Mouse (Mus musculus) G1E (cell line): ENCODE data around the gene Polr3c. TPM values are rescaled to one million over a fixed set of nuclear protein-coding genes. Genes with fewer than 3 reads are reported as not detected.

ENCODE experiments used
- ATAC-seq: 2 replicates; pipeline ENCODE4 v1.8.0; 2016; ENCODE audit warnings: mild to moderate bottlenecking; ENCODE audit not compliant: insufficient number of reproducible peaks, poor library complexity, low FRiP score, severe bottlenecking; ENCODE audit errors: extremely low read depth
- DNase-seq: peaks from one replicate; pipeline ENCODE4 v3.0.0; 2012; ENCODE audit warnings: low spot score
- H3K27me3 ChIP-seq: 2 replicates; pipeline ENCODE4 v1.6.1; 2012; ENCODE audit warnings: mild to moderate bottlenecking, low read length, inconsistent platforms; ENCODE audit not compliant: insufficient read depth
- H3K36me3 ChIP-seq: replicated peaks from 2 replicates; pipeline ENCODE3; 2012; ENCODE audit warnings: mild to moderate bottlenecking, inconsistent platforms
- H3K4me1 ChIP-seq: 2 replicates; pipeline ENCODE4 v1.6.1; 2012; ENCODE audit warnings: low read depth, low read length, inconsistent platforms, mixed read lengths; ENCODE audit not compliant: insufficient read depth
- H3K4me3 ChIP-seq: 2 replicates; pipeline ENCODE4 v1.5.1; 2012; ENCODE audit warnings: low read depth, mild to moderate bottlenecking, inconsistent platforms, low read length, moderate library complexity, mixed read lengths
- H3K9me3 ChIP-seq: replicated peaks from 2 replicates; pipeline ENCODE4 v1.6.1; 2012; ENCODE audit warnings: inconsistent platforms
- CTCF ChIP-seq: IDR thresholded peaks from 2 replicates; pipeline ENCODE4 v1.5.1; 2012; ENCODE audit warnings: low read depth, low read length, inconsistent platforms, mixed read lengths
- GATA1 ChIP-seq: IDR thresholded peaks from 2 replicates; pipeline ENCODE4 v1.6.1; 2012; ENCODE audit warnings: borderline replicate concordance, low read length, inconsistent platforms, mixed read lengths
- GATA2 ChIP-seq: IDR thresholded peaks from 2 replicates; pipeline ENCODE4 v1.6.1; 2012; ENCODE audit warnings: low read depth, low read length, inconsistent platforms, borderline replicate concordance
- POLR2AphosphoS5 ChIP-seq: IDR thresholded peaks from 2 replicates; pipeline ENCODE4 v1.6.1; 2012; ENCODE audit warnings: low read depth, low read length, inconsistent platforms; ENCODE audit not compliant: insufficient replicate concordance
- TAL1 ChIP-seq: conservative IDR thresholded peaks from 2 replicates; pipeline ENCODE4 v1.6.1; 2012; ENCODE audit warnings: low read depth, low read length, inconsistent platforms, mixed read lengths
- polyA plus RNA-seq: library from polyadenylated mRNA; stranded (reverse); fragments of >175 nt; gene quantifications from 2 replicates; pipeline ENCODE4 v1.2.3, GENCODE M21; 2012
- total RNA-seq, 2 experiments: library from RNA; stranded (forward) in 1 of 2; stranded (reverse) in 1 of 2; fragments of 200-1000 nt in 1 of 2; fragments of >200 nt in 1 of 2; fragmentation: Nextera tagmentation in 1 of 2; gene quantifications; 2 replicates each; pipeline ENCODE4 v1.2.3; 2014 to 2017

The Polr3c gene
- total and polyA plus RNA-seq, 3 experiments: 8.9 to 79.4 (median 27.9) TPM

DNA sequence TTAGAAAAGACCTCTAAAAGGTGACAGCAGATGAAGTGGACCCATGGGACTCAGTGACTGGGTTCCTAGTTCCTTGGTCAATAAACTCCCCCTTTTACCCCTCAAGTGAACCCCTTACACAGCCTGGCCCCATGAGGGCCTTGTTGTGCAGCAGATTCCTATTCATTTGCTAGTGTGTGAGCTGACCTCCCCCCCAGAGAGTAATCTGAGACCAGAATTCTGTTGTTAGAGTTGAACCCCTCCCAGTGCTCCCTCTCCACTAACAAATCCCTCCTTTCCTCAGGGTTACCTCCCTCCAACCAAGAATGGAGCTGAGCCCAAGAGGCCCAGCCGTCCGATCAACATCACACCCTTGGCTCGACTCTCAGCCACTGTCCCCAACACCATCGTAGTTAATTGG is 26.4 kb downstream of the Polr3c start:
- Histone ChIP-seq H3K4me1 (peaks cover 16% of the 10 kb centered on the region), H3K36me3 (peaks cover 53% of the 10 kb centered on the region), H3K9me3 (no peaks in the 10 kb centered on the region), H3K4me3 (no peak overlapping the region), H3K27me3 (no peaks in the 10 kb centered on the region; the same call in 1 of the 2 replicates)
- no peak for DNase-seq
- no peak for ATAC-seq
- TF ChIP-seq GATA1 (no peak), GATA2 (no peak), TAL1 (no peak)

DNA sequence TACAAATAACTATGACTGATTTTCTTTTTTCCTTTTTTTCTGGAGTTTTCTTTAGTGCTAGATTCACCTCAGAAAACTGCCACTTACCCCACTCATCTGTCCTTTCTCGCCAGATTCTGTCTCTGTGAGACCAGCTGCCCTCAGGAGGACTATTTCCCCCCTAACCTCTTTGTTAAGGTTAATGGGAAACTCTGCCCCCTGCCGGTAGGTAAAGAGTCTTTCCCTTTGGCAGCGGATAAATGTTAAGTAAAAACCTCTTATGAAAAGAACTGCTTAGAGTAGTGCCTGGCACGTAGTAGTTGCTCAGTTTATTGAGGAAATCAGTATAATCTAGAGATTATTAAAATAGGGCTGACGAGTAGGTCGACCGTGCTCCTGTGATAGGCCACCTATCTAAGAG is 27.1 kb downstream of the Polr3c start:
- peak; percentile 58; the same call in 1 of the 2 replicates for TF ChIP-seq CTCF
- TF ChIP-seq TAL1: no peak
- ATAC-seq (no peak), DNase-seq (peak; percentile 31)
- no peaks in the 10 kb centered on the region for H3K9me3 ChIP-seq
- H3K27me3 ChIP-seq: no peaks in the 10 kb centered on the region; the same call in 1 of the 2 replicates
- peaks cover 53% of the 10 kb centered on the region for H3K36me3 ChIP-seq
- H3K4me1 ChIP-seq: peaks cover 22% of the 10 kb centered on the region
- H3K4me3 ChIP-seq: no peak overlapping the region

DNA sequence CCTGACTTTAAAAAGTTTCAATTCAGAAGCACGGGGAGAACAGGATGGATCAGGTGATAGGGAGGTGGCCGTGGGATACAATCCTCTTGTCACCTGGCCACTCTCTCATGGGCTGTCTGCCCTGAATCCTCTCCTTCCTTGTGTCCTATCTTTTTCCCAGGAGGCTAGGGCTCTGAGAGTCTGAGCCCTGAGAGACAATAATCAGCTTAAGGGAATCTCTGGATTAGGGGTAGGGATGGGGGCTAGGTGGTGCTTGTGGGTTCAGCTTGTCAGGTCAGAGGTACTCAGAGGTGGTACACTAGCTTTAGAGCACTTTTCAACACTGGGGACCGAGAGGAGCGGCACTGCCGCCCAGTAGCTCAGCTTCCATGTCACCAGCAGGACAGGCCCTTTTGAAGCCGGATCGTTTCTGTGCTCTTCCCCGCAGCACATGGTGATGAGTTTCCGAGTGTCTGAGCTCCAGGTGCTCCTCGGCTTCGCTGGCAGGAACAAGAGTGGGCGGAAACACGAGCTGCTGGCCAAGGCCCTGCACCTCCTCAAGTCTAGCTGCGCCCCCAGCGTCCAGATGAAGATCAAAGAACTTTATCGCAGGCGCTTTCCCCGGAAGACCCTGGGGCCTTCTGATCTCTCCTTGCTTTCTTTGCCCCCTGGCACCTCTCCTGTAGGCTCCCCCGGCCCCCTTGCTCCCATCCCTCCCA is 28.3 kb downstream of the Polr3c start:
- Histone ChIP-seq H3K36me3 (peaks cover 41% of the 10 kb centered on the region), H3K4me3 (no peak overlapping the region), H3K27me3 (no peaks in the 10 kb centered on the region; the same call in 1 of the 2 replicates), H3K4me1 (peaks cover 22% of the 10 kb centered on the region), H3K9me3 (no peaks in the 10 kb centered on the region)
- ATAC-seq (no peak), DNase-seq (no peak)
- no peak for TF ChIP-seq POLR2AphosphoS5
- TF ChIP-seq TAL1: no peak
- no peak for TF ChIP-seq CTCF
- no peak for TF ChIP-seq GATA1
- TF ChIP-seq GATA2: no peak

DNA sequence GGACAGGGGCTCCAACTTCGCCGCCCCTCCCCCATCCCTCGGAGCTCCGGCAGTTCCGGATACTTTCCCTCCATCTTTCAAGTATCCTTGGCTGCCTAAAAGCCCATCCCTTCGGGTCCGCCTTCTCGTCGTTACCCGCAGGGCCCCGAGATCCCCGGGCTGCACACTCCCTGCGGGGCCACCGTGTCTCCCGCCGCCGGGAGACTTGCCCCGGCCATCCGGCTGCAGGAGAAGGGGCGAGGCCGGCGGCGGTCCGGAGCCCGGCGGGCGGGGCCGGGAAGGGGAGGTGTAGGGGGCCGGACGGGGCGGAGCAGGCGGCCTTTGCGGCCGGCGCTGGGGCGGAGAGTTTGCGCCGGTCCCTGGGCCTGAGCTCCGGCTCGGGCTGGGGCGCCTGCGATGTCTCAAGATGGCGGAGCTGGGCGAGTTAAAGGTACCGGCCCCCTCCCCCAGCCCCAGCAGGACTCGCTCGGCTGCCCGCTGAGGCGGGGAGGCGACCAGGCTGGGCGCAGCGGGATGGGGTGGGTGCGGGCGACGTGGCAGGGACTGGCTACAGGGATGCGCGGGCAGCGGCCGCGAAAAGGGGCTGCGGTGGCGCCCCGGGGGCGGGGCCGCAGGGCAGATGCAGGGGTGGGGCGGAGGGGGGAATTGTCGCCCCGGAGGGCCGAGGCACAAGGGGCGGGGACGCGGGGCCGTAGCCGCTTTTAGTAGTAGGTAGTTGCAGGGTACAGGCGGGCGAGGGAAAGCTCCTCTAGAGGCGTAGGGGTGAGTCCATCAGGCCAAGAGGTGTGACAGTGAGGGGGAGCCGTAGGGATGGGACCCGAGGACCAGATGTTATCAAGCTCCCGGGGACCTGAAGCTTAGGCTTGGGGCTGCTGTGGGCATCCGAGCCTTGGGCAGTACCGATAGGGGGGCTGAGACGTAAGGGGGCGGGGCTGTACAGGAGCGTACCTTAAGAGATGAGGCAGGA is 30.4 kb downstream of the Polr3c start:
- TF ChIP-seq CTCF (no peak), GATA1 (no peak), GATA2 (no peak), POLR2AphosphoS5 (no peak), TAL1 (no peak)
- H3K36me3 ChIP-seq: peaks cover 24% of the 10 kb centered on the region
- no peaks in the 10 kb centered on the region for H3K9me3 ChIP-seq
- peaks cover 22% of the 10 kb centered on the region for H3K4me1 ChIP-seq
- DNase-seq: peak; percentile 97
- ATAC-seq: peak; percentile 61
- H3K4me3 ChIP-seq: peak overlapping the region; percentile 85
- H3K27me3 ChIP-seq: peaks cover 7% of the 10 kb centered on the region

DNA sequence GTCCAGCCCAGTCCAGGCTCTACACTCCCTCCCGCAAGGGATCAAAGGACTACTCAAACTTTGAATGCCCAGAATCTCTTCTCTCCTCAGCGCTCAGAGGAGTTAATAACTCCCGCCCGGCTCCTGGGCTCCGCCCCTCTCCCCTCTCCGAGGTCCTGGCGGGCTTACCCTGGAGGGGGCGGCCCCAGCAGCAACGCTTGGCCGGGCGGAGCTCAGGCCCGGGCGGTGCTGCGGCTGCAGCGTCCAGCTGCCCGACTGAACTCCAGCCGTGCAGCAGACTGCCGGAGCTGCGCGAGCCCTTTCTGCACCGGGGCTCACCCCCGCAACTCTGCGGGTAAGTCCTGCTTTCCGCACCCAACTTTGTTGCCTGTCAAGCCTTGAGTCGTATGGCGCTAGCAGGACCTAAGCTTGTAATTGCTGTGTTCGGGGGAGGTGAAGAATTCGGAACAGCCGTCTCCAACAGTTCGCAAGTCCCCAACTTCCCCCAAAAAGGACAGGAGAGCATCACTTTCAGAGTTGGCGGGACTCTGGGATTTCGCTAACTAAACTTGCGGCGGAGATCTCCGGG is 31.1 kb downstream of the Polr3c start, which contains the start of gene Pias3:
Gene Pias3, plus strand, starts transcription at position 187 of the 568 bp plus-strand sequence.
- peak; percentile 73 for ATAC-seq
- peak within 1 kb of the TSS; percentile 85 for H3K4me3 ChIP-seq
- peaks cover 22% of the 10 kb centered on the region for H3K4me1 ChIP-seq
- peaks cover 7% of the 10 kb centered on the region for H3K27me3 ChIP-seq
- peak; percentile 94 for DNase-seq
- no peak for TF ChIP-seq CTCF
- no peak for TF ChIP-seq GATA1
- no peak for TF ChIP-seq POLR2AphosphoS5
- no peak for TF ChIP-seq GATA2
- no peak for TF ChIP-seq TAL1
- H3K9me3 ChIP-seq: no peaks in the 10 kb centered on the region
- H3K36me3 ChIP-seq: peaks cover 17% of the 10 kb centered on the region

DNA sequence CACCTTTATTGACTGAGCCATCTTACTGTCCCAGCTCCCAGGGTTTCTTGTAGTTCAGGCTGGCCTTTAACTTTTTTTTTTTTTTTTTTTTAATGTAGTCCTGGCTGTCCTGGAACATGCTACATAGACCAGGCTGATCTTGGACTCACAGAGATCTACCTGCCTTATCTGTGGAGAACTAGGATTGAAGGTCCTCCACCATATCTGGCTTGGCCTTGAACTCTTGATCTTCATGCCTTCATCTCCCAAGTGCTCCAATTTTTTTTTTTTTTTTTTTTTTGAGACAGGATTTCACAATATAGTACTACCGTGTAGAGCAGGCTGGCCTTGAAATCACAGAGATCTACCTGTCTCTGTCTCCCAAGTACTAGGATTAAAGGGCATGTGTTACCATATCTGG is 33.8 kb downstream of the Polr3c start:
- H3K27me3 ChIP-seq: peaks cover 14% of the 10 kb centered on the region
- DNase-seq: no peak
- no peak for TF ChIP-seq CTCF
- no peak for TF ChIP-seq GATA1
- TF ChIP-seq GATA2: no peak
- TF ChIP-seq TAL1: no peak
- no peak for TF ChIP-seq POLR2AphosphoS5
- H3K4me1 ChIP-seq: peaks cover 19% of the 10 kb centered on the region
- H3K36me3 ChIP-seq: no peaks in the 10 kb centered on the region
- no peaks in the 10 kb centered on the region for H3K9me3 ChIP-seq
- no peak for ATAC-seq
- H3K4me3 ChIP-seq: no peak overlapping the region
